Mouse (Mus musculus): ENCODE data around the gene Olfr1330.
"Not testable (repeated sequence)": the region's sequence is repeated elsewhere in the genome, so short reads cannot be mapped to it uniquely, and the experiment has no call there.

Olfr1330 gene

DNA sequence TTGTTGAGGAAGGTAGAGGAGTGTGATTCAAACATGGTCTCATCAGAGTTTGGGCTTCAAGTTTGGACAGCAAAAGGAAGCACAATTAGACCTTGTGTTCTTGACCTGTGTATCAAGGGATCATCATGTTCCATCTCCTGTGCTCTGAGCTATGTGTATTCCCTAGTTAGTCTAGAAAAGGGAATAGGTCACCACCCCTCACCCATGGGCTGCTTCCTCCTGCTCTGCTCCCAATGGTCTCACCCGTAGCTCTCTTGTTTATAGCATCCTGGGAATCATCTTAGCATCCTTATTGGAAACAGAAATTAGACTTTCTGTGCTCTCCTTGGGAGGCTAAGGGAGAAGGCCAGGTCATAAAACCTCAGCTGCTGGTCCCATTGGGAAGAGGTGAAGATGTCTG, at the start of gene Olfr1330:
TSS of gene Olfr1330 (plus strand) at position 301 of the 400 bp plus-strand sequence.
- in situ Hi-C loops (cut with MboI, MseI): no loop called here

DNA sequence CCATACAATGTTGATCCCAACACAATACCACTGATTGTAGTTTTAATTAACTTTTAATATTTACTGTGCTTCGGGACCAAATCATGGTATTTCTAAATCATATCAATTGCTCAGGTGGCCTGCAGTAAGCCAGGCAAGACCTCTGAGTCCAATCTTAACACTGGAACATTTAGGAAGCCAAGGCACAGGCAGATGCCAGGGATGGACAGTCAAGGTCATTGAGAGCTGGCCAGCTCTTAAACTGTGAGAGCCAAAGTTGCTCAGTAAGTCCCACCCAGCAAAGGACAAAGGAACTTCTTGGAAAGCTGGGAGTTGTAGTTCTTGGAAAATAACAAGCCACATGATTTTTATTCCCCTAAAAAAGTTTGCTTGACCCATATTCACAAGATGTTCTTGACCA, 26.6 kb upstream of the Olfr1330 start:
- in situ Hi-C loops (cut with MboI, MseI): no loop called here

DNA sequence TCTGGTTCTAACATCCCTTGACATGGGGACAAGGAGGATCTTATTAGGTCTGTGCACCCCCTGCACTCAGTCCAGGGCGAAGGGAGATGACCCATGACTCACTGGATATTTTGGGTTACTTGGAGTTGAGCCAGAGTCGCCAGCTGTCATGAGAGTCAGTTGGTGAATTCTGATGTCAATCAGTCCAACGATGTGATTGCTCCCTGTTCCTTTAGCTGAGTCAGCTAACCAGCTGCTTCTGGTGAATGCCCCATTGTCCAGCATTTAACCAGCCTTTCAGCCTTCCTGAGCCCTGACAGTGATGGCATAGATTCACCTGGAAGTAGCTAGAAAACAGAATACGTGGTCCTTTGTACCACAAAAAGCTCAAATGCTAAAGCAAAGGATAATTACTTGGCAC, 25.7 kb upstream of the Olfr1330 start:
- in situ Hi-C loops (cut with MboI, MseI): no loop called here

DNA sequence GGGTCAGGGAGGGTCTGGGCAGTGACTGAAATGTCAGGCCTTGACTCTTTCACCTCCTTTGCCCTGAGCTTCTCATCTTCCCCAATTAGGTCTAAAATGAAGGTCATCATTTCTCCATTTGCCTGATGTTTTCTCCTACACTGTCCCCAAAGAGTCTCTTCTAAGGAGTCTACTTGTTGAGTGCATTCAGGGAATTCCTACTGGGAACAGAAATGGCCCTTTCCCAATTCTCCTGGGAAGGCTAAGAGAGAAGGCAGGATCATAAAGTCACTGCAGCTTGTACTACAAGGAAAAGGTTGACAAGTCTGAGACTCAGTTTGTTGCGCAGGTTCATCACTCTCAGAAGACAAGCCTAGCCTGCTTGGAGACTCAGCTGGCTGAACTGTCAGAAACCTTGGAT, 24.0 kb upstream of the Olfr1330 start, which contains the start of gene Olfr1331:
TSS of gene Olfr1331 (plus strand) at position 301 of the 400 bp plus-strand sequence.
- in situ Hi-C loops (cut with MboI, MseI): no loop called here

DNA sequence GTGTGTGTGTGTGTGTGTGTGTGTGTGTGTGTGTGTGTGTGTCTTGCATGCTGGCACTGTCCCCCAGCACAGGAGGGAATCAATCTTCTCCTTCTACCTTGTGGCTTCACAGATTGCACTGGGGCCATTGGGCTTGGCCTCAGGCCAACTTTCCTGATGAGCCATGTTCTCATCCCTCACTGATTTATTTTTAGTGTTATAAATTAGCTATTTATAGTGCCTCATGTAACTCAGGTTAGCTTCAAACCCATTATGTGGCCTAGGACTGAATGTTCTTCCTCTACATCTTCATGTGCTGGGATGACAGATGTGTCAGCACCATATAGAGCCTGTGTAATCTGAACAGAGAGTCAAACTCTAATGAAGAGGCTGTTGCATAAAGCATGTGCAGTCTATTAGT, 20.8 kb upstream of the Olfr1330 start:
- in situ Hi-C loops (cut with MboI, MseI): no loop called here

DNA sequence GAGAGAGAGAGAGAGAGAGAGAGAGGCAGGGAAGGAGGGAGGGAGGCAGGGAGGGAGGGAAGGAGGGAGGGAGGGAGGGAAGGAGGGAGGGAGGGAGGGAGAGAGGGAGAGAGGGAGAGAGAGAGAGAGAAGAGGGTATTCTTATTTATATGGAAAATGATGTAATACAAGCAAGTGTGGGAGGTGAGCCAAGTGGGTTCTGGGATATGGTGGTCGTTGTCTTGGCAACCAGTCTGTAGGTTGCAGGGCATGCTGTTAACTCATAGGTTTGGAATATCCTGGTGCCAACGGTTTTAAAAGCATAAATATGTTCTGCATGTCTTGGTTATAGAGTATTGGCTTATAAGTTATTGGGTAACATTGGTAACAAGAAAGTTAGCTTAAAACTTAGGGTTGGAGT, 13.6 kb downstream of the Olfr1330 start:
- in situ Hi-C loops (cut with MboI, MseI): loop anchor here (25.0 kb wide), 1 partner anchor 1585 kb away; no protein-coding TSS in a partner anchor

DNA sequence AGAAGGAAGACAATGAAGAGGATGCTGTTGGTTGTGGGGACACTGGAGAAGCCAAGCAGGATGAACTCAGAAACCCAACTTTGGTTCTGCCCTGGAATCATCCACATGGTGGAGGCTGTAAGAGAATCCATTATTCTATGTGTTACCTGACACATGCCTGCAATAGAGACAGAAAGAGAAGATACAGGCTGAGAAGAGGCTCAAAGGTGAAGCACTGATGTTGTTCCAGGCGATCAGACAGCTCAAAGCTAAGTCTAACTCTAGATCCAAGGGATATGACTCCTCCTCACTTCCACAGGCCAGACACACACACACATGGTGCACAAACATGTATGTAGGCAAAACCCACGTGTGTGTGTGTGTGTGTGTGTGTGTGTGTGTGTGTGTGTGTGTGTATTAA, 29.0 kb downstream of the Olfr1330 start, which contains the start of gene Olfr1329:
TSS of gene Olfr1329 (minus strand) at position 101 of the 400 bp plus-strand sequence.
- in situ Hi-C loops (cut with MboI, MseI): loop anchor here (25.0 kb wide), 1 partner anchor 1570 kb away; no protein-coding TSS in a partner anchor

DNA sequence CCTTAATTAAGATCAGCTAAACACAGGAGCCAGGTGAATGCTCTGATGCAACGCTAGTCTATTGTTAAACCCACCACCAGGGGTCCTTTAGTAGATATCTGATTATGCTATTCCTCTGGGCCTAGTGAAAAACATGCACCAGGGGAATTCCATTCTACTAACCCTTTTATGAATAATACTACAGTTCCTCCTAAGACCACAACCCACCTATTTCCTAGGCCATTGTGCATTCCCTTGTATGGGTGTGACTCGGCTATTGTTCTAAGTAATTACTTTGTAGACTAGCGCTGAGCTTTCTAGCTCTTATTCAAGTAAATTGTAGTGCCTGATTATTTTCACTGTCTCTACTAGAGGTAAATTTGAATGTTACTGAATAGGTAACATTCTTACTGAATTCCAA, 42.9 kb downstream of the Olfr1330 start:
- in situ Hi-C loops (cut with MboI, MseI): not testable (repeated sequence)

DNA sequence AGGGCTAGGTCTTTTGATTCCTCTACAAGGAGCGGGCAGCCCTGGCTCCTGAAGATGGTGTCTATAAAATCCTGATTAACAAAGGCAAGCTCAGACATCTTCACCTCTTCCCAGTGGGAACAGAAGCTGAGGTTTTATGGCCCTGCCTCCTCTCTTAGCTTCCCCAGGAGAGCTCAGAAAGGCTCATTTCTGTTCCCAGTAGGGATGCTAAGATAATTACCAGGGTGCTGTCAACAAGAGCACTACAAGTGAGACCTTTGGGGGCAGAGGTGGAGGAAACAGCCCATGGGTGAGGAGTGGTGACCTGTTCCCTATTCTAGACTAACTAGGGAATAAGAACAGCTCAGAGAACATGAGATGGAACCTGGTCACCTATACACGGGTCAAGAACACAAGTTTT, 50.1 kb downstream of the Olfr1330 start, which contains the start of gene Olfr1328:
TSS of gene Olfr1328 (minus strand) at position 101 of the 400 bp plus-strand sequence.
- in situ Hi-C loops (cut with MboI, MseI): no loop called here
